Mouse (Mus musculus) liver, embryonic 14.5 days (tissue): ENCODE measurements around the gene Thyn1. TPM values are rescaled to one million over a fixed set of nuclear protein-coding genes. Genes with fewer than 3 reads are reported as not detected.

ENCODE experiments used
- ATAC-seq: fragments of 200-750 bp; cut with Nextera tagmentation; 2 replicates; pipeline ENCODE4 v1.8.0; 2017; ENCODE audit warnings: moderate number of reproducible peaks, mild to moderate bottlenecking, moderate library complexity; ENCODE audit not compliant: insufficient read depth
- DNase-seq, 3 experiments: peaks; one replicate each; pipeline ENCODE4 v3.0.0-alpha.2; 2012 to 2013; ENCODE audit warnings: low read depth in 3 of 3, low spot score in 3 of 3
- H3K27ac ChIP-seq: fragments of 300-500 bp; sonication (generic); 2 replicates; pipeline ENCODE4 v1.5.1; 2014; ENCODE audit warnings: moderate library complexity, mild to moderate bottlenecking, control low read depth, inconsistent platforms
- H3K27me3 ChIP-seq: fragments of 300-500 bp; sonication (generic); 2 replicates; pipeline ENCODE4 v1.6.1; 2014; ENCODE audit warnings: mild to moderate bottlenecking, low read length, moderate library complexity; ENCODE audit not compliant: control insufficient read depth, insufficient read depth
- H3K36me3 ChIP-seq: fragments of 300-500 bp; sonication (generic); replicated peaks from 2 replicates; pipeline ENCODE4 v1.6.1; 2014; ENCODE audit warnings: low read depth; ENCODE audit not compliant: control insufficient read depth, insufficient read depth
- H3K4me1 ChIP-seq, 2 experiments: fragments of 200-500 bp in 1 of 2; fragments of 300-500 bp in 1 of 2; sonication (generic) in 1 of 2; replicated peaks; 2 replicates each; pipeline ENCODE4 v1.6.1; 2012 to 2014; ENCODE audit warnings: antibody characterized with exemption in 1 of 2, inconsistent platforms in 1 of 2, low read length in 1 of 2; ENCODE audit not compliant: control insufficient read depth in 2 of 2, insufficient read depth in 2 of 2
- H3K4me2 ChIP-seq: fragments of 300-500 bp; sonication (generic); 2 replicates; pipeline ENCODE4 v1.6.1; 2014; ENCODE audit warnings: low read depth, mild to moderate bottlenecking, control low read depth, moderate library complexity
- H3K4me3 ChIP-seq, 2 experiments: fragments of 200-500 bp in 1 of 2; fragments of 300-500 bp in 1 of 2; sonication (generic) in 1 of 2; 2 replicates each; pipeline ENCODE4 v1.5.1; 2012 to 2014; ENCODE audit warnings: low read depth in 2 of 2, low read length in 2 of 2, mild to moderate bottlenecking in 2 of 2, control low read depth in 1 of 2, inconsistent platforms in 1 of 2, moderate library complexity in 1 of 2; ENCODE audit not compliant: insufficient read depth in 1 of 2
- H3K9ac ChIP-seq: fragments of 300-500 bp; sonication (generic); replicated peaks from 2 replicates; pipeline ENCODE4 v1.6.1; 2014; ENCODE audit warnings: mild to moderate bottlenecking, control low read depth, moderate library complexity
- H3K9me3 ChIP-seq: fragments of 300-500 bp; sonication (generic); 2 replicates; pipeline ENCODE4 v1.6.1; 2016; ENCODE audit warnings: low read length, mixed read lengths; ENCODE audit not compliant: control insufficient read depth
- CTCF ChIP-seq: IDR thresholded peaks from 2 replicates; pipeline ENCODE4 v1.5.1; 2016; ENCODE audit warnings: antibody characterized with exemption, low read depth, control low read depth
- EP300 ChIP-seq: IDR thresholded peaks from 2 replicates; pipeline ENCODE4 v1.6.1; 2016; ENCODE audit warnings: antibody characterized with exemption, low read depth
- WGBS: fragments of 180-500 bp; shearing (Covaris S2); extraction: QIAGEN DNeasy Blood & Tissue Kit; methylation state at CpG from one replicate; pipeline ENCODE4 v1.1.7; 2014; ENCODE audit not compliant: insufficient replicate concordance; 5-methylcytosine and 5-hydroxymethylcytosine counted together
- polyA plus RNA-seq, 2 experiments: library from polyadenylated mRNA; depleted of rRNA in 1 of 2; stranded (reverse) in 1 of 2; unstranded in 1 of 2; fragments of >200 nt; fragmentation: Nextera tagmentation in 1 of 2; extraction: Ambion mirVana in 1 of 2; gene quantifications; 2 replicates each; pipeline versions ENCODE4 v1.2.1 to v1.2.3; 2012 to 2014

Thyn1 gene
- polyA plus RNA-seq, 2 experiments, result 22.6 to 54.0 TPM

GRCm38 (mm10) chr9:26990181-26990580, 9.3 kb upstream of the Thyn1 start:
- H3K4me1 ChIP-seq, result no peaks in the 10 kb centered on the region
- no peak overlapping the region for H3K27ac ChIP-seq
- no peak for ATAC-seq
- no peak for DNase-seq
- WGBS, result 72% methylated on average over 4 of the region's 4 CpGs
- no peak for TF ChIP-seq EP300
- no peak for TF ChIP-seq CTCF
- H3K9ac ChIP-seq, result no peak overlapping the region
- no peaks in the 10 kb centered on the region for H3K36me3 ChIP-seq
- no peaks in the 10 kb centered on the region for H3K9me3 ChIP-seq
- H3K27me3 ChIP-seq, result no peaks in the 10 kb centered on the region
- H3K4me3 ChIP-seq, result no peak overlapping the region
- no peak overlapping the region for H3K4me2 ChIP-seq

- Histone ChIP-seq H3K4me2 (no peak overlapping the region), H3K27ac (no peak overlapping the region), H3K9me3 (no peaks in the 10 kb centered on the region), H3K4me3 (no peak overlapping the region), H3K9ac (no peak overlapping the region), H3K4me1 (peaks cover 0 to 3% of the 10 kb centered on the region in 2 experiments; a peak in 1 of 4 replicates), H3K36me3 (no peaks in the 10 kb centered on the region), H3K27me3 (no peaks in the 10 kb centered on the region)
- WGBS, result 87% methylated on average over 10 of the region's 10 CpGs
- TF ChIP-seq CTCF (no peak), EP300 (no peak)
- DNase-seq, result no peak
- no peak for ATAC-seq
Observed at GRCm38 (mm10) chr9:26993118-26993517, 6.4 kb upstream of the Thyn1 start.

GRCm38 (mm10) chr9:26993900-26994299, 5.6 kb upstream of the Thyn1 start:
- Histone ChIP-seq H3K9ac (no peak overlapping the region), H3K4me3 (no peak overlapping the region), H3K4me1 (peaks cover 0 to 5% of the 10 kb centered on the region in 2 experiments; a peak in 2 of 4 replicates), H3K36me3 (no peaks in the 10 kb centered on the region), H3K27ac (no peak overlapping the region), H3K4me2 (no peak overlapping the region), H3K9me3 (no peaks in the 10 kb centered on the region), H3K27me3 (no peaks in the 10 kb centered on the region)
- no peak for DNase-seq
- 73% methylated on average over 3 of the region's 3 CpGs for WGBS
- no peak for ATAC-seq
- TF ChIP-seq CTCF, result no peak
- TF ChIP-seq EP300, result no peak

- H3K4me2 ChIP-seq, result no peak overlapping the region
- TF ChIP-seq EP300, result no peak
- no peak for TF ChIP-seq CTCF
- no peaks in the 10 kb centered on the region for H3K27me3 ChIP-seq
- H3K27ac ChIP-seq, result no peak overlapping the region
- 56% methylated on average over 3 of the region's 3 CpGs for WGBS
- ATAC-seq, result no peak
- H3K4me3 ChIP-seq, result no peak overlapping the region
- no peak for DNase-seq
- H3K9ac ChIP-seq, result no peak overlapping the region
- H3K9me3 ChIP-seq, result no peaks in the 10 kb centered on the region
- no peaks in the 10 kb centered on the region for H3K36me3 ChIP-seq
- peaks cover 6 to 18% of the 10 kb centered on the region in 2 experiments for H3K4me1 ChIP-seq
Observed at GRCm38 (mm10) chr9:26997062-26997461, 2.4 kb upstream of the Thyn1 start.

- no peak for ATAC-seq
- Histone ChIP-seq H3K9me3 (no peaks in the 10 kb centered on the region), H3K36me3 (no peaks in the 10 kb centered on the region), H3K9ac (no peak overlapping the region), H3K27me3 (no peaks in the 10 kb centered on the region), H3K27ac (no peak overlapping the region), H3K4me1 (peaks cover 6 to 18% of the 10 kb centered on the region in 2 experiments), H3K4me3 (no peak overlapping the region), H3K4me2 (no peak overlapping the region)
- 69% methylated on average over 2 of the region's 2 CpGs for whole genome bisulfite sequencing
- DNase-seq, result no peak
- TF ChIP-seq CTCF, result no peak
Observed at GRCm38 (mm10) chr9:26997501-26997900, 2.0 kb upstream of the Thyn1 start.
